Mouse (Mus musculus): ENCODE data around the gene Rcn1.

GRCm38 (mm10) chr2:105348886-105349285, 50.2 kb downstream of the Rcn1 start:
- TF ChIP-seq CTCF (IDR thresholded peaks at IDR 0.05; ENCODE audit: control insufficient read depth, insufficient read depth, low read length) = no peak
- TF ChIP-seq POLR2A (IDR thresholded peaks at IDR 0.05; ENCODE audit: borderline replicate concordance, control insufficient read depth, low read depth, low read length) = no peak
